Mouse (Mus musculus) layer of hippocampus, adult 8-10 months (tissue): ENCODE data around the gene Hsf2bp. TPM values are rescaled to one million over a fixed set of nuclear protein-coding genes. Genes with fewer than 3 reads are reported as not detected.

Experiments used
- DNase-seq, 2 experiments: peaks; one replicate each; pipeline ENCODE4 v3.0.0; 2022; ENCODE audit warnings: low spot score in 2 of 2
- total RNA-seq, 4 experiments: library from RNA; stranded (reverse); gene quantifications; 2 replicates each; pipeline ENCODE4 v1.2.4; 2022

The Hsf2bp gene
- total RNA-seq, 4 experiments from 2014 or later: 0.35 to 1.6 (median 1.2) TPM

DNA sequence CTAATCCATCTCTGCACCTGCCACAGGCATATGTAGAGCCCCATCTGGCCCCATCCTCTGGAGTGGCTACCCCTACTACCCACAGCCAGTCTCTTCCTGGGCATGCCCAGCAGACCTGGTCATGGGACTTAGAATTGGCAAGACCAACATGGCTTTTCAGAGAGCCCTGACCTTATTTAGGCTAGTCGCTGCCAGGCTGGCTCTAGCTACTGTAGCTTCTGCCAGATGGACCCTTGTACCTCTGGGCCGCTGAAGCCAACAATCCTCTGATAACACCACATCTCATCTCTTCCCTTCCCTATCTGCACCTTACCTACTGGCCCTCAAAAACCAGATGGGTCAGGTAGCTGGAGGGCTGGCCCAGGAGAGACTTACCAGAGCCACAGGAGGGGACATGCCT, 127.2 kb downstream of the Hsf2bp start:
- no peak for DNase-seq

DNA sequence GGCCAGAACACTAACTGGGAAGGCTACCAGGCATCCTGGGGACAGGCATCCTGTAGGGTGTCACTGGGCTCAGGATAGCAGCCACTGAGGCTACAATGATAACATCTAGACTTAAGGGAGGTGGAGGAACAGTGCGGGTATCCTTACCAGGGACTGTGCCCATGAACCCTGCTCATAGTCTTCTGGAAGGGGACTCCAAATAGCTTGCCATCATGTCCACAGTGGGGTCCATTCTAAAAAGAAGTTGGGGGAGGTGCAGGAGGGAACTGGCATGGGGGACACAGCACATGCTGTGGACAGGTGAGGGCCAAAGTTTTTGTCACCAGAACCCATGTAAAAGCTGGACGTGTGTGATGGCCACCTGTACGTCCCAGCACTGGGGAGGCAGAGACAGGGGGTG, 129.7 kb downstream of the Hsf2bp start:
- no peak for DNase-seq

DNA sequence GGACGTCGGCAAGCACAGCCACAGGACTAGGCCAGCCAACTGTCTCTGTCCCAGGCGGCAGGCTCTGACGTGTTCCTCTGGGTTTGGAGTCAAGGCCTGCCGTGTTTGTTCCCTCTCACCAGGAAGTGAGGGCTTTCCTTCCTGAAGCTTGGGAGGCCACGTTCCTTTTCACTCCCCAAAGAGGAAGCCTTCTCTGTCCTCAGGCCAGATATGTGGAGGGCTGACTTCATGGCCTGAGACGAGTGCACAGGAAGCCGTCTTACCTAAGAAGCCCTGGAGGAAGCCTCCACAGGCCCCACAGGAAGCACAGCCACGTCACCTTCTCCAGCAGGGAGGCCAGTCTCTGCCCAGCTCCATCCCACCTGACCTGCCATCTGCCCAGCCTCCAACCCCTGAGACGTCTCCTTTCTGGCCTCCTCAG, 130.3 kb downstream of the Hsf2bp start:
- DNase-seq: no peak

DNA sequence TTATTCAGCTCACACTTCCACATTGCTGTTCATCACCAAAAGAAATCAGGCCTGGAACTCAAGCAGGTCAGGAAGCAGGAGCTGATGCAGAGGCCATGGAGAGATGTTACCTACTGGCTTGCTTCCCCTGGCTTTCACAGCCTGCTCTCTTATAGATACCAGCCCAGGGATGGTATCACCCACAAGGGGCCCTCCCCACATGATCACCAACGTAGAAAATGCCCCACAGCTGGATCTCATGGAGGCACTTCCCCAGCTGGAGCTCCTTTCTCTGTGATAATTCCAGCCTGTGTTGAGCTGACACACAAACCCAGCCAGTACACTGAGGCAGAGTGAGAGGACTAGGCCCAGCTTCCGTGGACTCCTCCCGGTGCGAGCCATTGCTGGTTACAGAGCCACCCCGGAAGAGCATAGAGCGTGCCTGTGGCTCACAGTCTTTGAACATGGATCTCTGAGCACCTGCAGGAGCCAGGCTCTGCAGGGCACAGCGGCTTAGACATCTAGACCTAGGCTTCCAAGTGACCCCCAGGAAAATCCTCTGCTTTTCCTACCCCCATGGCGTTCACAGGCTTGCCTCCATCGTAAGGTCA, 130.9 kb downstream of the Hsf2bp start:
- DNase-seq: no peak

DNA sequence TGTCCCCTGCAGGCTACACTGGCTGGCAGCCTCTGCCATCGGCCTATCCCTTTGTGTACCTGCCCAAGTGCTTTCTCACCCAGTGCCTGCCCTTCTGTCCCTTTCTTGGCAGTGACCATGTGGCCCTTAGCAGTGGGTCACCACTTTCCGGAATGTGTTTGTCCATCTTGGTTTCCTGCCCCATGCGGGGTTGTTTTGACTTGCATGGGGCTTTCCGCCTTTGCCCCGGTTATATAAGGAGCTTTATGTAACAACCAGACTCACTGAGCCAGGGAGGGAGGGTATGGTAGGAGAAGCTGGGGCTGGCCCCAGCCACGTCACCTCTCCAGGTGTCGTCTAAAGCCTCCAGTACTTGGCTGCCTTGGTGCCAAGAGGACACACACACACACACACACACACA, 132.1 kb downstream of the Hsf2bp start:
- no peak for DNase-seq

DNA sequence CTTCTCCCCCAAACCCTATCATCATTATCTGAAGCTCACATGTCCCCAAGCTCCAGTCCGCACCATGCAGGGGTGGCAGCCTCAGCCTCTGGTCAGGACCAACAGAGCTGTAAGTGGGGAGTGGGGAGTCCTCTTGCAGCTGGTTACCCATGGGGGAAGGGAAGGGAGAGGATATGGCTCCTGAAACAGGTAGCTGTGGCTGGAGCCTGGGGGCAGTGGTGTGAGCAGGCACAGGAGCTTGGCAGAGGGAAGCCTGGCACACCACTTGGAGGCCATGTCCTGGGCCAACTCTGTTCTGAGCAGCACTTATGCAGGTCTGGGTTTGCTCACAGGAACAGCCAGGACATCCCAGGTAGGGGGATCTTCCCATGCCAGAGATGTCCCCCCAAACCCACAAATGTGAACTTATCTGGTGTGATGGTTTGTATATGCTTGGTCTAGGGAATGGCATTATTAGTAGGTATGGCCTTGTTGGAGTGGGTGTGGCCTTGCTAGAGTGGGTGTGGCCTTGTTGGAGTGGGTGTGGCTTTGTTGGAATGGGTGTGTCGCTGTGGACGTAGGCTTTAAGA, 133.4 kb downstream of the Hsf2bp start:
- DNase-seq: no peak

DNA sequence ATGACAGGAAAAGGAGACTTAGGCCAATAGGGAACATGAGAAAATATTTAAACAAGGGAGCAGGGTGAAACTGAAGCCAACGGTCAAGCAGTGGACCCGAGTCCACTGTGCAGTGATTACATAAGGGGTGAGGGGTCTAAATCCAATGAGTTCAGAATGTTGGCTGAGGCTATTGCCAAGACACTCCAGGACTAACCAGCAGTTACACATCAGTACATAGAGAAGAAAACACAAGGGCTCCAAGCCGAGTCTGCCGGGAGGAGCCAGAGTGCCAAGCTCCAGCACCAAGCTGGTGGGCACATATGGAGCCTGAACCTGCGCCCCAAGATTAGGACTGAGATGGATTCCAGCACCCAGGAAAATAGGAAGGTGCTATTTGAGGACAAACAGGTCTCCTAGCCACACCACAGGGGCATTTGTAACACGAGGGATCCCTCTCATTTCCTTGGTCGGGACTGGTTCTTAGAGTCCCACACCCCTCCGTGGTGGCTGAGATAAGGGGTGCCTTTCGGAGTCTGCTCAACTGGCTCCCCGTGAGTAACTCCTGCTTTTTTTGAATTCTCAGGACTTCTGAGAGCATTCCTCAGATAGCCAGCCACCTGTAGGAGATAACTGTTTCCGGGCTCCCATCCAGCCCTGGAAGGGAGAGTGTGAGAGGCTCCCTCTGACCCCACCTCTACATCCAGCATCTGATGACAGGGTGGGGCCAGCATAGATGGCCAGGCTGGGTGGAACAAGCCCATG, 134.5 kb downstream of the Hsf2bp start:
- DNase-seq: no peak

DNA sequence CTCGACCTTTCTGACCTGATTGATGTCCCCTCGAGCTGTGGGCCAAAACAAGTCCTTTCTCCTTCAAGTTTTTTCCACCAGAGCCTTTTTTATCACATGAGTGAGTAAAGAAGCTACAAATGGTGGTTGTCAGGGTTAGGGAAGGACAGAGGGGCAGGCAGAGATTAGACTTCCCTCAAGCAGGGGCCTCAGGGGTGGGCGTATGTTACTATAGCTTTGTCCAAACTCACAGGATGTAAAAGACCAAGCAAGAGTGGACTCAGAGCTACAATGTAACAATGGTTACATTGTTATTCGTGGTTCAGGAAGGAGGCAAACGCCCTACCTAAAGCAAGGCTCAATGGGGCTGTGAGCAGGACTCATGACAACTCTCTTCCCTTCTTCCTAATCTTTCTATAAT, 137.2 kb downstream of the Hsf2bp start:
- DNase-seq: no peak

DNA sequence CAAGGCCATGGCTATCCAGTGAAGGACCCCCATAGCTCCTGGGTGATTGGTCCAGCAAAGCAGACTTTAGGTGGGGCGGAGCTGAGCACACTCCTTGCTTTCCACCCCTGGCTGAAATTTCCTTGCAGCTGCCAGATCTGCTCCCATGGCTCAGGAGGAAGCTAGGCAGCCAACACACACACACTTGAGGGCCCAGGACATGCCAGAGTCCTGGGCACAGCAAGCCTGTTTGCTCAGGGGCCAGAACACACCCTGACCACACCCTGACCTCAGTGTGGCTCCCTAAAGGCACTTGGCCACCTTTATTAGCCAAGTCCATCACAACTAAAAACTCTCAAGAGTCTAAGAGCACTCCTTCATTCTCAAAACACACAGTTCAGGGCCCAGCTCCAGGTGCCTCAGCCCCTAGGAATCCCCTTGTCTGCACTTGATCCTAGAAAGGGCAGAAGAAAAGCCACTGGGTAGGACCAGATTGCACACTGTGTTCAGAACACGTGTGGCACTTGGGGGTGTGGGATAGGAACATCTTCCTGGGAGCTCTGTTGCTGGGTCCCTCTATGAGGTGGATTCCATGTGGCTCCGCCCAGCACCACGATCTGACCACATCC, 138.9 kb downstream of the Hsf2bp start:
- DNase-seq: no peak

DNA sequence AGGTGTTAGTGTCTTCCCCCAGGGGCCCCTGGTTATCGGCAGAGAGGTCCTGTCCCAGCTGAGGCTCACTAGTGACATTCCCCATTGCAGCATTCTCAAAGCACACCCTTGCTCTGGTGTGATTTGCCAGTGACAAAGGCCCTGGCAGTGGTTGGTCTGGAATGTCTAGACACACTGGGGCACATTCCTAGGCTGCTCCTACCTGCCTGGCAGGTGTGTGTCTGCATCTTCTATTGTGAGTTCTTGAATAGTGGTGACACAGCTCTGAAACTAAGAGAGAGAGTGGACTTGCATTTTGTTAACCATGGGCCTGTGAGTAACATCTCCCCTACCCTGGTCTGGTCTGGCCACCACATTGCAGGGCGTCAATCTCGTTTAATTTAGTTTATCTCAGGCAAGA, 139.4 kb downstream of the Hsf2bp start:
- no peak for DNase-seq

DNA sequence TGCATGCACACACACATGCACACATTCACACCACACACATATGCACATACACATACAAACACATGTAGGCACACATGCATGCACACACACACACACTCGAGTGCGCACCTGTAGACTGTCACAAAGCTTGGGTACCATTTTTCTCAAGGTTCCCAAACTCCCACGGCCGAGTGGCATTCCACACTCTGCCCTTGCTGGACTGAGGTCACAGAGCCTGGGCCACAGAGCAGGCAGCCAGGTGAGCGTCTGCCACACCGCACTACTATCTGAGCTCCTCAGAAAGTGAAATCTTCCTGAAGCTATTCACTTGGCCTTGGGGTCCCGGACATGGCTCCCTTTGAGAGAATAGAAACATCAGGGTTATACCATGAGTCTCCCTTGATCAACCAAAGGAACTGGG, 139.8 kb downstream of the Hsf2bp start:
- DNase-seq: no peak

Other genes with a start within 250 kb of the Hsf2bp start
- 10 to 100 TPM; 13.2 to 22.2 (median 15.4) TPM for gene Sik1, start 180.5 kb downstream of the Hsf2bp start, total RNA-seq
- gene Rrp1b, start 249 bp downstream of the Hsf2bp start, total RNA-seq: 10 to 100 TPM; 18.4 to 23.4 (median 19.3) TPM
- 10 to 100 TPM in 2 of 4 experiments, 1 to 10 TPM in 2; 7.0 to 13.4 (median 9.5) TPM for gene Notch3, start 130.5 kb upstream of the Hsf2bp start, total RNA-seq
- under 1 TPM in 3 of 4 experiments, not detected in 1; 0.17 to 0.48 (median 0.36) TPM for gene Ephx3, start 153.2 kb upstream of the Hsf2bp start, total RNA-seq
- gene Brd4, start 248.4 kb upstream of the Hsf2bp start, total RNA-seq: 100 to 1,000 TPM in 3 of 4 experiments, 10 to 100 TPM in 1; 94.2 to 132 (median 105) TPM